Mouse (Mus musculus): ENCODE measurements at regions not wholly inside any gene's neighbourhood (a gene's known extent, or its start where the extent isn't known, plus 50 kb on each side); places are given as distances from the start of the nearest gene placed in this dataset.

GRCm38 (mm10) chr10:21446641-21447040, 69.5 kb downstream of the Aldh8a1 start:
- no peak for DNase-seq

DNA sequence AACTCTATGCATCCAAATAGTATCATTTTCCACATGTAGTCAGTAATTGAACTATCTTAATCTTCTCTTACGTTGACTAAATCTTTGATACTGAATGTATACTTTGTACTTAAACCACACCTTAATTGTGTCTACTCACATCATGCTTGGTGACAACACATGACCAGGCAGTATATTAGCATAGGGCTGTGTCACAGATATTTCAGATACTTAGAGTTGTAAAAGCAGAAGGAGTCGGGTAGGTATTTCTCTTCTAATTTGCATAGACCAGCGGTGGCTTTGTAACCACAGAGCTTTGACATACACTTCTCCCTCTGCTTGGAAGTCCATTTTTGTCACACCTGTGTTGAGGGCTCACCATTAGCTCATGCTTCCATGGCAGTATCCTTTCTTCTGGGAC, 71.0 kb downstream of the Aldh8a1 start:
- DNase-seq, result no peak

DNA sequence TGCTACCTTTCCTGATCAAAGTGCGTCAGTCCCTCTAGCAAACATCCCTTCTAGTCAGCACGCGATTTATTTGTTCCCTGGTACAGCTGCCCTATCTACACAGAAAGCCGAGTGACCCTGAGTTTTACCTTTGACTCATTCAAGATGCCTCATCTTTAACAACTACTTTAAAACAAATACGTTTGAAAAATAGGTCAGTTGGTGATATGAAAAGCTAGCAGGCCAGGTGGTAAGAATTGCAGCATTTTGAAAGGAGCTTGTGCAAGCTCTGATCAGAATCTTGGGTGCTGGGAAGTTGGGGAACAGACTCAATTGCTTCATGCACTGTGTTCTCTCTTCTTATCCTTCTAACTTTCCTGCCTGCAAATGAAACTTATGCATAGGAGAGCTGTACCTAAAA, 71.9 kb downstream of the Aldh8a1 start:
- no peak for DNase-seq

DNA sequence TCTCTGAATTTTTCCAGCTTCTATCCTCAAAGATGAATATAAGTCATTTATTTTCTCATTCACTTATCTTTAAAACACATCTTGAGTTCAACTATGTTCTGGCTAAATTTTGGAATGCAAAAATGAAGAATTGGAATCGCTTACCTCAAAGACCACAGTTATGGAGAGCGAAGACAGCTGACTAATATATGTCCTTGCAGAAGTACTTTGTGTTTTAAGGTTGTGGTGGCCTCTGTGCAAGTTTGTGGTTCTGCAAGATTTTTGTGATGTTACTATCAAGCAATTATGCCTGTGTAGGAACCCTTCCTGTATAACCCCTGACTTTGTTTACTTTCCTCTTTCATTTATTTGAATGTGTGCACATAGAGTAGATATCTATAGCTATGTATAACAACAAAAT, 75.5 kb downstream of the Aldh8a1 start:
- no peak for DNase-seq

GRCm38 (mm10) chr10:21453527-21453926, 76.4 kb downstream of the Aldh8a1 start:
- no peak for DNase-seq

DNA sequence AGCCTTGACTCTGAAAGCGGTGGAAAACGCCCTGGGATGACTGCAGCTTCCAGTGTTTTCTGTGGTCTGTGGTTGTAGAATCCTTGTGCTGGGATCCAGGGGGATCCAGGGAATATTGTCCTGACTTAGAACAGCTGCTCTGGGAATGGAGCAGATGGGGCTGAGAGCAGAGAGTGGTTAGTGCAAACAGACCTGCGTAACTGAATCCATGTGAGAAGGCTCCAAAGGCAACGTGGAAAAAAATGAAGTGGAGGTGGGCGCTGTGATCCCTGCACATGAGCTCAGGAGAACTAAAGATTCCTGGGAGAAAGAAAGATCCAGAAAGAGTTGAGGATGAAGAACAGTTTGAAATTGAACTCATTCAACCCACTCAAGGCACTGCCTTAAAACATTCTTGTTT, 77.1 kb downstream of the Aldh8a1 start:
- no peak for DNase-seq

GRCm38 (mm10) chr10:21454757-21455156, 77.7 kb downstream of the Aldh8a1 start:
- no peak for DNase-seq

GRCm38 (mm10) chr10:21455863-21456262, 78.8 kb downstream of the Aldh8a1 start:
- no peak for DNase-seq

- no peak for DNase-seq
These were observed 79.3 kb downstream of the Aldh8a1 start for GRCm38 (mm10) chr10:21456359-21456758.

DNA sequence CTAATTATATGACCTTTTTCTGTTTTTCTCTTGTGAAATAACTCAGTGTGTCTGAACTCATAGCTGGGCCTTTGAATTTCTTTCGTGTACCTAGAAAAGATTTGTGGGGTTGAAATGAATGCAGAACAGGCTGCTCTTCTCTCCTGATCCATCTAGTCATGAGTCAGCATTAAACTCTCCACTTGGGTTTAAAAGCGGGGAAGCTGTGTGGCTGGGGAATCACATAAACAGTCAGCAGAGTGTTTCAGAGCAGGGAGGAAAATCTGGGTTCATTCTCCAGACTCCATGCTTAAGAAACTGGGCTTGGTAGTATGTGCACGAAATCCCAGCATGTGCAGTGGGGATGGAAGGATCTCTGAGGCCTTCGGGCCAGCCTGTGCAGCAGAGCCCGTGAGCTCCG, 79.9 kb downstream of the Aldh8a1 start:
- no peak for DNase-seq

- DNase-seq, result no peak
These were observed 81.5 kb downstream of the Aldh8a1 start for GRCm38 (mm10) chr10:21458608-21459007.

- no peak for DNase-seq
These were observed 83.0 kb downstream of the Aldh8a1 start for GRCm38 (mm10) chr10:21460062-21460461.

DNA sequence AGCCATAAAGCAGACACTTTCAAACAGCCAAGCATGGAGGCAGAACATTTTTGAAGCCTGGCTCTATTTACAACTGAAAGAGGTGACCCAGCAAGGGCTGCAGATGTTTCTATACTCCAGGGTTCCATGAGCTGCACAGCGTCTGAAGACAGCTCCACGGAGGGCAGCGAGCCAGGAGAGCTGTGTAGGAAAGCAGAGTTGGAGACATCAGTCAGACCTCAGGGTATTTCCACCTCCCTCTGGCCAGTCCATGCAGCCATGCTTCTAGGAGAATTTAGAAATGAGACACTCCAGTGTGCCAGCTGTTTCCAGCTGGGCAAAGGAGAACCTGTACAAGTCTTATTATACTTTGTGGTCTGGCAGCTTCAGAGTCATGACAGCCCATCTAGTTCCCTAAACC, 85.8 kb downstream of the Aldh8a1 start:
- peak; percentile 51 to 86 for DNase-seq

DNA sequence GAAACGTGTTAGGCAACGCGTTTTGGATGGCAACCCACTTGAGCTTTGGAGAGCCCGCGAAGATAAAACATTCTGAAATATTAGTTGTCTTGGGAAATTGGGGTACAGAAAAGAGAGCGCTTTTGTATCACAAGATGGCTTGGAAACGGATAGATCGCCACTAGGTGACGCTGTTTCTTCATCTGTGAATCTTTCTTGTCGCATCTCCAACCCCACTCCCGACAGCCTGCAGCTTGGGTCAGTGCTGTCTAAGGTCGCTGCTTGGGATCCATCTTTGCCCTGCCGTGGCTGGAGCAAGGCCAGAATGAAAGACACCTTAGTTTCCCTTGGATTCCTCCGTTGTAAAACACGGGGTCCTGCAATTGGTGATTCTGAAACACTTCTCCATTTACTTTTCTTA, 88.3 kb downstream of the Aldh8a1 start:
- peak; percentile 73 to 89 for DNase-seq

GRCm38 (mm10) chr10:21465806-21466377, 88.8 kb downstream of the Aldh8a1 start:
- DNase-seq, result no peak

DNA sequence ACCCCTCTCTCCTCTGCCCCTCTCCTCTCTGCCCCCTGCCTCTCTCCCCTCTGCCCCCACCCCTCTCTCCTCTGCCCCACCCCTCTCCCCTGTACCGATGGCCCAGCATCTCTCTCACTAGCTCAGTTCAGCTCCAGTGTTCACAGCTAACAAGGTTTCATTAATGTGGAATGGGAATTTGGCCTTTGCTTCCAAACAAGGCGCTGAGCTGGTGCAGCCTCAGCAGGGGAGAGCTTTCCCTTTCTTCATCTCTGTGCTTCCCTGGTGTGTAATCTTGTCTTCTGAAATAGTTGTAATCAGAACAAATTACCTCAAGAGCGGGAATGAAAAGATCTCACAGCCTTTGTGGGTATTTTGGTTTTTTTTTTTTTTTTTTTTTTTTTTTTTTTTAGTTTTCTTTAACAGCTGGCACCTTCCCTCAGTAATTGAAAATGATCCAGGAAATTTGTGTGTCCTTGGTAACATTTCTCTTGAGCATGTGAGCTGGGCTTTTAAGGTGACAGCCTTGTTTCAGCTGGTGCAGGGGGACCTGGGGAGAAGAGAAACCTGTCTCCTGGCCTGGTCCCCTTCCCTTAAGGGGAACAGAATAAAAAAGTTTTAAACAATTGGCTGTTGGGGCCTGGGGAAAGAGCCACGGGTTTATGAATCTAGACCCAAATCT, 90.5 kb downstream of the Aldh8a1 start:
- DNase-seq, result no peak

- DNase-seq, result no peak
These were observed 91.3 kb downstream of the Aldh8a1 start for GRCm38 (mm10) chr10:21468421-21468820.

- DNase-seq, result no peak
These were observed 92.9 kb downstream of the Aldh8a1 start for GRCm38 (mm10) chr10:21469961-21470360.

DNA sequence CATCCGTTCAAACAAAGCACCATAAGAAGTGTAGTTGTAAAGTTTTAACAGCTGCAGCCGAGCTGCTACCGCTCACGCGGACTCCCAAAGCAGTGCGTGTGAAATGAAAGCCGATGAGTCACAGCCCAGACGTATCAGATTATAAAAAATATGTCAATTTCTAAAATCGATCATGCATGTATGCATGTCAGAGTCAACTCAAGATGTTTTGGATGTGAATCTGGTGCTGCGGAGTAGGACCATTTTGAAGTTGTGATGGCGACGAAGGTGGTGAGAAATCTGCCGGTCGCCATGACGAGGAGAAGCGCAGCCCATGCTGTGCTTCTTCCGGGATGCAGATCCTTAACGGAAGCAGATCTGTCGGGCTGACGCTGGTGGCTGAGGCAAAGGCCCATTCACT, 93.5 kb downstream of the Aldh8a1 start:
- no peak for DNase-seq

- DNase-seq, result no peak
These were observed 97.2 kb downstream of the Aldh8a1 start for GRCm38 (mm10) chr10:21474242-21474641.

GRCm38 (mm10) chr10:21478004-21478403, 100.9 kb downstream of the Aldh8a1 start:
- no peak for DNase-seq

DNA sequence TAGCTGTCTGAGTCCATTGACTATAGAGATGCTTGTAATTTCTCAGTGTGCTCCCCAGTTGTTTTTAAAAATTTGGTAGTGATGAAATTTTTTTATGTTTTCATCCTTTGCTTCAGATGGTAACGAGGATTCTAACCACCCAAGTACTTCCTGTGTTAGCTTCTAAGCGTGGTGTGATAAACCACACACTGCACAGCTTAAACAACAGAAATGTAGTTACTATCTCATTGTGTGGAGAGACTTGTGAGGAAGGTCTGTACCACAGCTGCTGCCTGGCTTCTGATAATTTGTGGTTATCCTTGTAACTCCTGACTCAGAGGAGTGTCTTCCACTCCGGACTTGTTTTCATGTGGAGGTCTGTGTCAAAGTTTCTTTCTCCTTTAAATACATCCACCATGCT, 102.3 kb downstream of the Aldh8a1 start:
- DNase-seq, result no peak

DNA sequence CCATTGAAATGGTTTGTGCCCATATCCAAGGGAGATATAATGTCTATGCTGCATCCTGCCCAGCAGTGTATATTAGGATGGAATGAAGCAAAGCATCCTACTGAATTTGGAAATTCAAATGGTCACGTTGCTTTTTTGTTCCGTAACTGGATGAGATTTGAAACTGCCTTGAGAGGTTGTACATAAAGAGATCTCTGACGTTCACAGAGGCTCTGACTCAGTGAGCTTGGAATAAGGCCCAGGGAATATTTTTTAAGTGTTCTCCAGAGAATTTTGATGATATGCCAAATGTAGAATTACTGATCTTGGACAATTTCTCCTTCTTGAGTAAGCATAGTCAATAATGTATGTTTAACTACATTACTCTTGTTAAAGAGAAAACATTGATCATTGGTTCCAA, 104.2 kb downstream of the Aldh8a1 start:
- no peak for DNase-seq

- no peak for DNase-seq
These were observed 105.0 kb downstream of the Aldh8a1 start for GRCm38 (mm10) chr10:21482055-21482454.

DNA sequence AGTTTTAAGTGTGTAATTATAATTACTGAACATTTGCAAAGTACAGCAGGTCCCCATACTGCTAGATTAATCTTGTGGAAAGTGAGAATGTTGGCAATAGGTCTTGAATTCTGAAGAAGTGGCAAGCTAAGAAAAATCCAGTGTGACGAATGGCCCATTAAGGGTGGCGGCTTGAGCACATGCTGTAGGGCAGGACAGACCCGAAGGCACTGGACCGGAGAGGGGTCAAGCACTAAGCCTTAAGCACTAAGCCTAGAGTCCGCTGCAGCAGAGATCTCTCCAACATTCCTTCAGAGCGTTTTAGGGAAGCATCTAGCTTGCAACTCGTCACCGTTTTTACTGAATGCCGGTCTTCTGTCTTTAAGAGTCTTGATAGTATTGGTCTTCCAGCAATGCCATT, 105.6 kb downstream of the Aldh8a1 start:
- DNase-seq, result no peak

Data from lung, postnatal 4 days (tissue).